Mouse (Mus musculus): ENCODE results near the gene Kcnj4.
"Not testable (repeated sequence)": the region's sequence is repeated elsewhere in the genome, so short reads cannot be mapped to it uniquely, and the experiment has no call there.

Kcnj4 gene

DNA sequence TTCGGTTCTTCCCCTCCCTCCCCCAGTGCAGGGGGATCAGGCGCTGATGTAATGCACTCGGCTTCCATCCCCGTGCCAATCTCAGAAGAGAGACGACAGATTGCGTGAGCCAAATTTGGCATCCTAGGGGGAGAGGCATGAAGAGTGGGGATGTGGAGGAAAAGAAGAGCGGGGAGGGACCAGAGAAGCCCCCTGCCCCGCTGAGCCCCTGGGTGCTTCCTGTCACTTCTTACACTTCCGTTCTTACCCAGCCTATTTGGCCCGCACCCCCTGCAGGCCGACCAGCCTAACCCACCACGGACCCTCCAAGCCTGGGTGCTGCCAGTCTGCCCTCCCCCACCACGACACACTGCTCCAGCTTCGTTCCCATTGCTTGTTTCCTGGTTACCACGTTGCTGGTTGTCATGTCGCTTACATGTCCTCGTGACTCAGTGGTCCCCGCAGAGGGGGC lies 2.1 kb downstream of the Kcnj4 start:
- H3K36me3 ChIP-seq (ENCODE audit: control insufficient read depth, insufficient read depth, low read length, poor library complexity, severe bottlenecking): no peaks in the 10 kb centered on the region
- H3K27me3 ChIP-seq (ENCODE audit: control insufficient read depth, insufficient read depth, low read length, poor library complexity, severe bottlenecking): no peaks in the 10 kb centered on the region
- no peak for DNase-seq (ENCODE audit: low read depth, low spot score)

DNA sequence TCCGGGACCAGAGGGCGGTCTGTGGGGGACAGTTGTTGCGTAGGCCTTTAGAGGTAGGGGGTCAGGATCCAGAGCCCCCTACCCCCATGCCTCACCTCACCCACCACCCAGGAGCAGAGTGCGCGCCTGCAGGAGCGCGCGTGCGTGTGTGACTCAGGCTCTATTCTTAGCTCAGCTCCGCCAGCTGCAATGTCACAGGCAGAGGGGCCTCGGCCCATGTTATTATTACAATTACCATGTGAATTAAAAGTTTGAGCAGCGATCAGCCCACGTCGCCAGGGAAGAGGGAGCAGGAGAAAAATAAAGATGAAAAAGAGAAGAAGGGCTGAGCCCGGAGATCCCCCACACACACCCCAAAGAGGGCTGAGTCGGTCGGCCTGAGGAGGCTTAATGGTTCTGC lies 4.9 kb downstream of the Kcnj4 start:
- Histone ChIP-seq H3K27me3 (ENCODE audit: control insufficient read depth, insufficient read depth, low read length, poor library complexity, severe bottlenecking) (no peaks in the 10 kb centered on the region), H3K36me3 (ENCODE audit: control insufficient read depth, insufficient read depth, low read length, poor library complexity, severe bottlenecking) (no peaks in the 10 kb centered on the region)
- no peak for DNase-seq (ENCODE audit: low read depth, low spot score)

DNA sequence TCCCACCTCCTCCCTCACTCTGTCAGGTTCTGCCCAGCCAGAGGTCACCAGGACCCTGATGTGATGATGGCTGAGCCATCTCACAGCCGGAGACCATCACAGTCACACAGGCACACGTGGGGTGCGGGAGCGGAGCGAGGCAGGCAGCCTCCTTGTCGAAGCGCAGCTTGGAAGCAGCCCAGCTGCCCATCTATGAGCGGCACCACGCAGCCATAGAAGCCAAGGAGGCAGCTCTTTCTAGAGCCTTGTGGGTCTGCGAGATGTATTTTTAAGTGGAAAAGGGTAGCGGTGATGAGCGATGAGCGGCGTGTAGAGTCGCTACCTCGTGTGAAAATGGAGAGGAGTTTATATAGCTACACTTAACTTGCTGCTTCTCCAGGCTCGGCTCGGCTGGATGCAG lies 11.5 kb downstream of the Kcnj4 start:
- Histone ChIP-seq H3K27me3 (ENCODE audit: control insufficient read depth, insufficient read depth, low read length, poor library complexity, severe bottlenecking) (no peaks in the 10 kb centered on the region), H3K36me3 (ENCODE audit: control insufficient read depth, insufficient read depth, low read length, poor library complexity, severe bottlenecking) (no peaks in the 10 kb centered on the region)
- DNase-seq (ENCODE audit: low read depth, low spot score): no peak

- Histone ChIP-seq H3K27me3 (ENCODE audit: control insufficient read depth, insufficient read depth, low read length, poor library complexity, severe bottlenecking) (no peaks in the 10 kb centered on the region), H3K36me3 (ENCODE audit: control insufficient read depth, insufficient read depth, low read length, poor library complexity, severe bottlenecking) (no peaks in the 10 kb centered on the region)
- no peak for DNase-seq (ENCODE audit: low read depth, low spot score)
These were observed 15.6 kb downstream of the Kcnj4 start for GRCm38 (mm10) chr15:79489463-79489862.

- Histone ChIP-seq H3K27me3 (ENCODE audit: control insufficient read depth, insufficient read depth, low read length, poor library complexity, severe bottlenecking) (no peaks in the 10 kb centered on the region), H3K36me3 (ENCODE audit: control insufficient read depth, insufficient read depth, low read length, poor library complexity, severe bottlenecking) (no peaks in the 10 kb centered on the region)
- no peak for DNase-seq (ENCODE audit: low read depth, low spot score)
These were observed 23.8 kb downstream of the Kcnj4 start for GRCm38 (mm10) chr15:79481181-79481688.

DNA sequence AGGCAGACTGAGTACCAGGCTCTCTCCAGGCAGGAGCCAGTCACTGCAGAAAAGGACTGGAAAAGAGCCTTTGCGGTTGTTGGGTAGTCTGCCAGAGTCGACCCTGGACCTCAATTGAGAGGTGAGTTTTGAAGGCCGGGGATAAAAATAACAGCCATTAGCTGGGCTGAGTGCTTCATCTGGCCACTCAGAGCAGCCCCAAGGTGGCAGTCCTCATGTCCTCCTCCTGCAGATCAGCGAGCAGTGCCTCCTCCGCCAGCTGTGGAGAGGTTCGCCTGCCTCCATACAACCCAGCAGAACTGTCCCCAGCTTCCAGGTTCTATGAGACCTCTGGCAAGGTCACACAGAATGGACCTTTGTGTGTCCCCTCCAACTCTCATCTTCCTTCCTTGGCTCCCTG lies 27.8 kb downstream of the Kcnj4 start:
- DNase-seq (ENCODE audit: low read depth, low spot score): no peak
- Histone ChIP-seq H3K36me3 (ENCODE audit: control insufficient read depth, insufficient read depth, low read length, poor library complexity, severe bottlenecking) (no peaks in the 10 kb centered on the region), H3K27me3 (ENCODE audit: control insufficient read depth, insufficient read depth, low read length, poor library complexity, severe bottlenecking) (no peaks in the 10 kb centered on the region)

GRCm38 (mm10) chr15:79473638-79474355 lies 31.2 kb downstream of the Kcnj4 start:
- Histone ChIP-seq H3K27me3 (ENCODE audit: control insufficient read depth, insufficient read depth, low read length, poor library complexity, severe bottlenecking) (no peaks in the 10 kb centered on the region), H3K36me3 (ENCODE audit: control insufficient read depth, insufficient read depth, low read length, poor library complexity, severe bottlenecking) (no peaks in the 10 kb centered on the region)
- DNase-seq (ENCODE audit: low read depth, low spot score): peak; percentile 26

- no peaks in the 10 kb centered on the region for H3K27me3 ChIP-seq (ENCODE audit: control insufficient read depth, insufficient read depth, low read length, poor library complexity, severe bottlenecking)
- DNase-seq (ENCODE audit: low read depth, low spot score): peak; percentile 24
These were observed 32.0 kb downstream of the Kcnj4 start for GRCm38 (mm10) chr15:79473042-79473441.

GRCm38 (mm10) chr15:79471095-79471494 lies 33.9 kb downstream of the Kcnj4 start:
- Histone ChIP-seq H3K36me3 (ENCODE audit: control insufficient read depth, insufficient read depth, low read length, poor library complexity, severe bottlenecking) (no peaks in the 10 kb centered on the region), H3K27me3 (ENCODE audit: control insufficient read depth, insufficient read depth, low read length, poor library complexity, severe bottlenecking) (no peaks in the 10 kb centered on the region)
- DNase-seq (ENCODE audit: low read depth, low spot score): no peak

More at GRCm38 (mm10) chr15:79473042-79473441, 32.0 kb downstream of the Kcnj4 start:
- H3K36me3 ChIP-seq (ENCODE audit: control insufficient read depth, insufficient read depth, low read length, poor library complexity, severe bottlenecking): no peaks in the 10 kb centered on the region

DNA sequence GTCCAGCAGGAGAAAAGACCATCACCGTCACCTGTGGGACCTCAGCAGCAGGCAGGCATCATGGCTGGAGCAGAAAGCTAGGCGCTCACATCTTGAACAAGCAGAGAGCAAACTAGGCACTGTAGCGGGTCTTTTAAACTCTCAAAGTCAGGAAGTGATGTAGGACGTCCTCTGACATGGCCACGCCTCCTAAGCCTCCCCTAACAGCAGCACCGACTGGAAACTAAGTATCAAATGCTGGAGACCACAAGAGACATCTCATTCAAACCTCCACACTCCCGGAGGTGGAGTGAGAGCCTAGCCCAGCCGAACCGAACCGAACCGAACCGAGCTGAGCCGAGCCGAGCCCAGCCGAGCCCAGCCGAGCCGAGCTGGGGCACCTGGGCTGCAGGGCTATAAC lies 34.5 kb downstream of the Kcnj4 start:
- no peak for DNase-seq (ENCODE audit: low read depth, low spot score)
- H3K27me3 ChIP-seq (ENCODE audit: control insufficient read depth, insufficient read depth, low read length, poor library complexity, severe bottlenecking): no peaks in the 10 kb centered on the region
- no peaks in the 10 kb centered on the region for H3K36me3 ChIP-seq (ENCODE audit: control insufficient read depth, insufficient read depth, low read length, poor library complexity, severe bottlenecking)

- Histone ChIP-seq H3K36me3 (ENCODE audit: control insufficient read depth, insufficient read depth, low read length, poor library complexity, severe bottlenecking) (no peaks in the 10 kb centered on the region), H3K27me3 (ENCODE audit: control insufficient read depth, insufficient read depth, low read length, poor library complexity, severe bottlenecking) (no peaks in the 10 kb centered on the region)
- no peak for DNase-seq (ENCODE audit: low read depth, low spot score)
These were observed 35.5 kb downstream of the Kcnj4 start for GRCm38 (mm10) chr15:79469577-79469976.

GRCm38 (mm10) chr15:79466601-79467286 lies 38.3 kb downstream of the Kcnj4 start:
- H3K36me3 ChIP-seq (ENCODE audit: control insufficient read depth, insufficient read depth, low read length, poor library complexity, severe bottlenecking): no peaks in the 10 kb centered on the region
- H3K27me3 ChIP-seq (ENCODE audit: control insufficient read depth, insufficient read depth, low read length, poor library complexity, severe bottlenecking): no peaks in the 10 kb centered on the region
- DNase-seq (ENCODE audit: low read depth, low spot score): peak; percentile 87

- peak; percentile 34 for DNase-seq (ENCODE audit: low read depth, low spot score)
- H3K27me3 ChIP-seq (ENCODE audit: control insufficient read depth, insufficient read depth, low read length, poor library complexity, severe bottlenecking): no peaks in the 10 kb centered on the region
- H3K36me3 ChIP-seq (ENCODE audit: control insufficient read depth, insufficient read depth, low read length, poor library complexity, severe bottlenecking): no peaks in the 10 kb centered on the region
These were observed 48.5 kb downstream of the Kcnj4 start for GRCm38 (mm10) chr15:79456546-79456945.

DNA sequence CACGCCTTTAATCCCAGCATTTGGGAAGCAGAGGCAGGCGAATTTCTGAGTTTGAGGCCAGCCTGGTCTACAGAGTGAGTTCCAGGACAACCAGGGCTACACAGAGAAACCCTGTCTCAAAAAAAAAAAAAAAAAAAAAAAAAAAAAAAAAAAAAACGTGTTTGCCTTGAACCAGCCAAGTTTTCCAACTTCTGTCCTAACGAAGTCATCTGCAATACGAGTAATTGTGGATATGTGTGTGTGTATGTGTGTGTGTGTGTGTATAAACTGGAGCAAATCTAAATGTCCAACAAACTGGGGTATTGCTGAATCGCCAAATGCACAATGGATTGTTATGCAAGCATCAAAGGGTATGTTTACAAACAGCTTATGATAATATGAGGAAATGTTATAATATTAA lies 48.9 kb downstream of the Kcnj4 start:
- not testable (repeated sequence) for H3K27me3 ChIP-seq (ENCODE audit: control insufficient read depth, insufficient read depth, low read length, poor library complexity, severe bottlenecking); DNase-seq (ENCODE audit: low read depth, low spot score); H3K36me3 ChIP-seq (ENCODE audit: control insufficient read depth, insufficient read depth, low read length, poor library complexity, severe bottlenecking)

DNA sequence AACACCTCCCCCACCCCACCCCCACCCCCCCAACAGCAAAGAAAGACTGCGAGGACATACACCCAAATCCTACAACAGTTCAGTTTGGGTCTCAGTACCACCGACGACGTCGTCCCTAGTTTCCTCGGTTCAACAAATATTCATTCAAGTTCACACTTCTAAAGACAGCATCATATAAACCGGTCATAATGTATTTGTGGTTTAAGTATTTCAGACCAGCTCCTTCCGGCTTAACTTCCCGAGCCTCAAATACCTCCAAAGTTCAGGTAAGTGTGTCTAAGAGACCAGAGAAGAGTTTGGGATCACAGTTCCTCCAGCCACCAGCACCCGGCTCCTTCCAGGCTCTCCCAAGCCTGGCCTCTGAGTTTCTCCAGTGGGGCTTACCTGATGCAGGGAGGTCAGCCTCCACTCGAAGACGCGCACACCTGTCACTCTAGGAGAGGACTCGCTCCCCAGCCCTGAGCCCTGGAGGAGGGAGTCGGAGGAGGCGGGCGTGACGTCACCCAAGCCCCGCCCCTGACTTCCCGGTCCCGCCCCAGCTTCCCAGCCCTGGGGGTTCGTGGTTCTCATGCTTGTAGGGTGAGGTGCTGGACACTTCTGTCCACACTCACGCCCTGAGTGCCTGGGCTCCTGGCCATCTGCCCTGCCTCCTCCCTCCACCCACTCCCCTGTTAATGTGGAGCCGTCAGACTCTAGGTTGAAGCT lies 49.8 kb downstream of the Kcnj4 start, which contains the start of gene Csnk1e:
Gene Csnk1e, minus strand, starts transcription at position 461 of the 705 bp plus-strand sequence.
- Histone ChIP-seq H3K36me3 (ENCODE audit: control insufficient read depth, insufficient read depth, low read length, poor library complexity, severe bottlenecking) (no peaks in the 10 kb centered on the region), H3K27me3 (ENCODE audit: control insufficient read depth, insufficient read depth, low read length, poor library complexity, severe bottlenecking) (no peaks in the 10 kb centered on the region)
- peak; percentile 55 for DNase-seq (ENCODE audit: low read depth, low spot score)
